Mouse (Mus musculus) hindbrain, embryonic 10.5 days (tissue): ENCODE results near the gene Gm21190. TPM values are rescaled to one million over a fixed set of nuclear protein-coding genes. Genes with fewer than 3 reads are reported as not detected.
"Not testable (repeated sequence)": the region's sequence is repeated elsewhere in the genome, so short reads cannot be mapped to it uniquely, and the experiment has no call there.

ENCODE experiments used
- DNase-seq: peaks from one replicate; pipeline ENCODE4 v3.0.0-alpha.2; 2017; ENCODE audit warnings: low spot score
- H3K27ac ChIP-seq: fragments of 300-500 bp; sonication (generic); 2 replicates; pipeline ENCODE4 v1.5.1; 2016; ENCODE audit warnings: mild to moderate bottlenecking, moderate library complexity
- H3K27me3 ChIP-seq: fragments of 300-500 bp; sonication (generic); 2 replicates; pipeline ENCODE4 v1.6.1; 2016; ENCODE audit warnings: mild to moderate bottlenecking; ENCODE audit not compliant: poor library complexity, insufficient read depth, severe bottlenecking
- H3K36me3 ChIP-seq: fragments of 300-500 bp; sonication (generic); 2 replicates; pipeline ENCODE4 v1.6.1; 2016; ENCODE audit warnings: mild to moderate bottlenecking, moderate library complexity
- H3K4me1 ChIP-seq: fragments of 300-500 bp; sonication (generic); replicated peaks from 2 replicates; pipeline ENCODE4 v1.6.1; 2016; ENCODE audit warnings: mild to moderate bottlenecking
- H3K4me3 ChIP-seq: fragments of 300-500 bp; sonication (generic); 2 replicates; pipeline ENCODE4 v1.5.1; 2016; ENCODE audit warnings: mild to moderate bottlenecking, moderate library complexity
- H3K9me3 ChIP-seq: fragments of 300-500 bp; sonication (generic); 2 replicates; pipeline ENCODE4 v1.6.1; 2016; ENCODE audit warnings: mild to moderate bottlenecking, moderate library complexity
- WGBS: fragments of 180-500 bp; shearing (Covaris S2); methylation state at CpG from one replicate; pipeline ENCODE4 v1.1.7; 2016; 5-methylcytosine and 5-hydroxymethylcytosine counted together
- polyA plus RNA-seq: library from polyadenylated mRNA; unstranded; fragments of >200 nt; fragmentation: Nextera tagmentation; extraction: Ambion mirVana; gene quantifications from 2 replicates; pipeline ENCODE4 v1.2.1, GENCODE M21; 2016

The Gm21190 gene
- not detected in 2 replicates for polyA plus RNA-seq

DNA sequence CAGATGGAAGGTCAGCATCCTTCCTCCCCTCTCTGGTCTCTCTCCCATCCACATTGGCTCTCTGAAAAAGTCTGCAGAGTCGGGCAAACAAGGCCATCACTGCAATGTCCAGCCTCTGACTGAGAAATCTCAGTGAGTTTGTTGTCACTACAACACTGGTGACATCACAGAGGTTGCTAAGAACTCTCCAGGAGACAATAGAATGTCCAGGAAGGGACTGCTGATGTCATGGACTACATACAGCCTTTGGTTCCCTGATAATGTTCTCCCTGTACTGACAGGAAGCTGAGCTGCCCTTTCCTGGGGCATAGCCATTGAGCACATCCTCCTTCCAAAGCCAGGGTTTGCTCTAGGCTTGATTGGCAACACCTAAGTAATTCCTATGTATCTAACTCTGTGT lies at the start of gene Gm21190:
Gm21190 (minus strand) TSS at position 101 of the 400 bp plus-strand sequence.
- not testable (repeated sequence) for H3K27ac ChIP-seq, H3K27me3 ChIP-seq, H3K4me1 ChIP-seq, H3K36me3 ChIP-seq, H3K4me3 ChIP-seq, DNase-seq
- H3K9me3 ChIP-seq: peaks cover 50% of the 10 kb centered on the region
- 38% methylated on average over 1 of the region's 1 CpGs for WGBS

- H3K4me1 ChIP-seq, DNase-seq, H3K4me3 ChIP-seq, H3K36me3 ChIP-seq, H3K27ac ChIP-seq, H3K27me3 ChIP-seq: not testable (repeated sequence)
- peaks cover 35% of the 10 kb centered on the region for H3K9me3 ChIP-seq
- no CpG with 5 or more reads among the region's 1 CpGs for WGBS
These were observed 48.0 kb upstream of the Gm21190 start, which contains the start of gene Gm21083 for GRCm38 (mm10) chr5:15577033-15577432. Gm21083 (plus strand) TSS chr5:15577333.

DNA sequence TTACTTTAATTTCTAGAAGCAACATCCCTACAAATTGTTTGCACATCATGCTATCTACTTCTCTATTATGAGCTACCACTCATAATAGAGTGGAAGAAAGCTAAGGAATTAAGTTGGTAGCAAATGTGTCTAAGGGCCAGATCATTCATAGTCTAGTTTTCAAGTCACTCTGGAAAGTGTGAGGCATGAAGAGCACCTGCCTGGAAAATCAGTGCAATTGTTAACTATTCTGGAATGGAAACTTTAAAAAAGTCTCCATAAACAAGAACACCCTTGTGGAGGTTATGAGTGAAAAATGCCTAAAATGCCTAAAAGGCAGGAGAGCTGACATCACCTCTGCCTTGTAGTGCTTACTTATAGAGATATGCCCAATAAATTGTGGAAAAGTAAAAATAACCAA lies 44.7 kb upstream of the Gm21190 start:
- not testable (repeated sequence) for H3K4me3 ChIP-seq, DNase-seq, H3K36me3 ChIP-seq, H3K27me3 ChIP-seq, H3K4me1 ChIP-seq, H3K27ac ChIP-seq
- peaks cover 43% of the 10 kb centered on the region for H3K9me3 ChIP-seq

DNA sequence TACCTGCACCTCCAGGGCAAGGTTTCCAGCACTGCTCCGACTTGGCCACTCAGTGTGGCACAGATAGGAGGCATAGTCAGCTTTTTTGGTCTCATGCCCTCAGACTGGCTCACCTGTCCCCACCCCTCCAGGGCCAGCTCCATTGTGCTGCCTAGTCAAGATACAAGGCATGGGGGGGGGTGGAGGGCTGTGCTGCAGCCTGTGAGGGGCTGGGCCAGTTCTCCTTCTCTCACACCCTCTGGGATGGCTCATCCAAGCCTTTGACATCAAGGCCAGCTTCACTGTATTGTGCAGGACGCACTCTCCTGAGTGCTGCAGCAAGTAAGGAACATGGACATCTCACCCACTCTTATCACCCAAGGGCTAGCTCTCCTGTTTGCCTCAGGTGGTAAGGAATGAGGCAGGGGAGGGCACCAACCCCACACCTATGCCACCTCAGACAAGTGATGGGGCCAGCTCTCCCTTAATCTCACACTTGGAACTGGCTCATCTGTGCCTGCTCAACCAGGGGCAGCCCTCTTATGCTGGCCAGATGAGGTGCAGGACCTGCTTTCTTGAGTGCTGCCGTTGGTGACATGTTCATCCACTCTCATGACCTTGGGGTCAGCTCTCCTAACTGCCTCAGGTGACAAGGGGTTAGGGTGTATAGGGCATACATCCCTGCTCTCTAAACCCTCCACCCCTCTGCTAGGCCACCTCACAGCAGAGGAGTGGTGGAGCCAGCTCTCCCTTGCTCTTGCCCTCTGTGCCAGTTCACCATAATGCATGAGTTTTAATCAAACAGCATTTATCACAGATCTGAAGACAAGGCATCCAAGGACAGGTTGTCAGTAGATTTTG lies 32.6 kb upstream of the Gm21190 start:
- 78% methylated on average over 3 of the region's 3 CpGs for WGBS
- not testable (repeated sequence) for H3K27me3 ChIP-seq, H3K4me1 ChIP-seq, H3K4me3 ChIP-seq, H3K27ac ChIP-seq, DNase-seq, H3K36me3 ChIP-seq
- H3K9me3 ChIP-seq: peaks cover 30% of the 10 kb centered on the region

DNA sequence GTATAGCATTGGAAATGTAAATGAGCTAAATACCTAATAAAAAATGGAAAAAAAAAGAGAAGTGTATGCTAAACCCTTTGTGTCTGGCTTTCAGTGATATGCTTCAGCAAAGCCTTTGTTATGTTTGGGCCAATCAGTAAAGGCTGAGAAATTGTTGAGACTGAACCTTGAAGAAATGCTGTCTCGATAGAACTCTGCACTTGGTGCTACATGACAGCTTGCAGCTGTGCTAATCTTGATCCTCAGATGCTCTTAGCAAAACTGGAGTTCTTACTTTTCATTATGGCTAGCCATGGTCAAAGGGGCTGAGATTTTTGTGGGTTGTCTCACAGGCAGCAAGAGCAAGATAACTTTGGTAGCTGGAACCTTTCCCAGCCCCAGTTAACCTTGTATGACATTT lies 29.6 kb upstream of the Gm21190 start:
- H3K27ac ChIP-seq, H3K4me3 ChIP-seq, H3K27me3 ChIP-seq, H3K4me1 ChIP-seq, DNase-seq, H3K36me3 ChIP-seq: not testable (repeated sequence)
- H3K9me3 ChIP-seq: peaks cover 41% of the 10 kb centered on the region
- WGBS: 78% methylated on average over 1 of the region's 1 CpGs

- 16% methylated on average over 3 of the region's 3 CpGs for whole genome bisulfite sequencing
- DNase-seq, H3K4me1 ChIP-seq, H3K27me3 ChIP-seq, H3K36me3 ChIP-seq, H3K4me3 ChIP-seq, H3K27ac ChIP-seq: not testable (repeated sequence)
- peaks cover 43% of the 10 kb centered on the region for H3K9me3 ChIP-seq
These were observed 20.6 kb upstream of the Gm21190 start for GRCm38 (mm10) chr5:15549606-15550005.

DNA sequence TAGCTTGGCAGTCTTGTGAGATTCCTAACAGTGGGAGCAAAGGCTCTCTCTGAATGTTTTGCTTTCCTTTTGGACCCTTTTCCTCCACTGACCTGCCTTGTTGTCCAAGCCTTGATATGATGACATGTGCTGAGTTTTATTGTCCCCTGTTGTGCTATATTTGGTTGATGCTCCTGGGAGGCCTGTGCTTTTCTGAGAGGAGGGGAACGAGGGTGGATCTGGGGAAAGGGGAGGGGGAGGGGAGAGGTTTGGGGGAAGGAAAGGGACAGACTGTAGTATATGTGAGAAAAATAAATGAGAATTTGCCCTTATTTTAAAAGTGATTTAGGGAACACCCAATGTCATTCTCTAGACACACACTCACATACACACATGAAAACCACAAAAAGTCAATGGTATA lies 20.1 kb upstream of the Gm21190 start:
- not testable (repeated sequence) for H3K4me3 ChIP-seq, H3K36me3 ChIP-seq, H3K27ac ChIP-seq, H3K27me3 ChIP-seq, DNase-seq, H3K4me1 ChIP-seq
- H3K9me3 ChIP-seq: peaks cover 40% of the 10 kb centered on the region
- WGBS: 32% methylated on average over 1 of the region's 1 CpGs

DNA sequence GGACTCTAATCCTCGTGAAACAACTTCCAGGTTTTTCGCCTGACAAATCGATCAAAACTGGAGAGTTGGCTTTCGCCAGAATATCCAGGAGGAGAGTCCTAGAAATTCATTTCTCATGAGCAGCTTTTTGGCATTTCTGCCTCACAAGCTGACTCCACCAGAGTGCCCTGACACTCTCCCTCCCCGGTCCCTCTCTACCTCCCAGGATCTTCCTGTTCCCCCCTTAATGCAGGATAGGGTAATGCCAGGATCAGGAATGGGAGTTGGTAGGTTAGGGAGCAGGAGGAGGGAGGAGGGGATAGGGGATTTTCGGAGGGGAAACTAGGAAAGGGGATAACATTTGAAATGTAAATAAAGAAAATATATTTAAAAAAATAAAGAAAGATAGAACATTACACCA lies 19.6 kb upstream of the Gm21190 start:
- not testable (repeated sequence) for H3K4me1 ChIP-seq, H3K27ac ChIP-seq
- 80% methylated on average over 6 of the region's 6 CpGs for WGBS

GRCm38 (mm10) chr5:15522470-15522869 lies 6.6 kb downstream of the Gm21190 start:
- H3K9me3 ChIP-seq: peaks cover 39% of the 10 kb centered on the region
- DNase-seq, H3K36me3 ChIP-seq, H3K27me3 ChIP-seq, H3K4me1 ChIP-seq, H3K27ac ChIP-seq, H3K4me3 ChIP-seq: not testable (repeated sequence)

More for the DNA sequence above, 19.6 kb upstream of the Gm21190 start:
- not testable (repeated sequence) for H3K27me3 ChIP-seq, DNase-seq, H3K36me3 ChIP-seq, H3K4me3 ChIP-seq
- H3K9me3 ChIP-seq: peaks cover 37% of the 10 kb centered on the region

GRCm38 (mm10) chr5:15522028-15522427 lies 7.0 kb downstream of the Gm21190 start:
- H3K4me1 ChIP-seq, DNase-seq, H3K36me3 ChIP-seq, H3K4me3 ChIP-seq, H3K27ac ChIP-seq, H3K27me3 ChIP-seq: not testable (repeated sequence)
- peaks cover 36% of the 10 kb centered on the region for H3K9me3 ChIP-seq
- 37% methylated on average over 2 of the region's 2 CpGs for WGBS

DNA sequence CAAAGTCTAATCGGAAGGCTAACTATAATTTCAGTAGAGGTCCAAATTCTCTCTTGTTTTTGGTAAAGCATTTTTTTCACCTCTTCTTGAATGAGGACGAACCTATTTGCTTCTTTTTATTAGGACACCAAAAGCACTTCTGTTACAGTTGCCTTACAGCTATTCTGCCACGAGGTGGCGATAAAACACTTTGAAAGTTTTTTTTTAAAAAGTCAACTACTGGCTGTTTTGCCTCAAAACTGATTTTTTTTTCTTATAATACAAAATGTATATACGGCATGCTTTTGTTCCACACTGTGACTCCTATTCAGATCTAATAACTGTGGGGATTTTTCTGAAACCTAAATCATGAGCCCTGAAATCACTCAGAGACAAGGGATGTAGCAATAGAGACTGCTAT lies 8.6 kb downstream of the Gm21190 start:
- H3K4me3 ChIP-seq, H3K27me3 ChIP-seq, H3K4me1 ChIP-seq, H3K36me3 ChIP-seq, DNase-seq, H3K27ac ChIP-seq: not testable (repeated sequence)
- H3K9me3 ChIP-seq: peaks cover 21% of the 10 kb centered on the region
- 22% methylated on average over 5 of the region's 5 CpGs for WGBS

- not testable (repeated sequence) for H3K27ac ChIP-seq, H3K4me3 ChIP-seq, DNase-seq, H3K27me3 ChIP-seq, H3K4me1 ChIP-seq, H3K36me3 ChIP-seq
- peaks cover 31% of the 10 kb centered on the region for H3K9me3 ChIP-seq
- WGBS: 78% methylated on average over 2 of the region's 2 CpGs
These were observed 11.9 kb downstream of the Gm21190 start for GRCm38 (mm10) chr5:15517150-15517549.

DNA sequence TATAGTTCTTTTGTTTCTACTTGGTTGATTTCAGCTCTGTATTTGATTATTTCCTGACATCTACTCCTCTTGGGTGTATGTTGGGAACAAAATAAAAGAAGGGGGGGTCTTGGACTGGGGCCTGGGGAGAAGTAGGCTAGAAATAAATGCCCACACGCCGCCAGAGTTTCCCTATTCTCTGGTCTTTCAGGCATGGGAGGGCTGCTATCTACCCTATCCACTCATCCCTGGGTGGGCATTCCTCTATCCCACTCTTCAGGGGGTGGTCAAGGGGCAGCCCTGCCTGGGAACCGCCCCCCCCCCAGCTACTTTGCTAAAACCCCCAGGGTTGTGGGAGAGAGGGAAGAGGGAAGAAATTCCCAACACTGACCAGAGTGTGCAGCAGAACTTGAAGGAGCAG lies 16.8 kb downstream of the Gm21190 start:
- not testable (repeated sequence) for DNase-seq, H3K36me3 ChIP-seq, H3K4me3 ChIP-seq, H3K4me1 ChIP-seq, H3K27me3 ChIP-seq, H3K27ac ChIP-seq
- peaks cover 48% of the 10 kb centered on the region for H3K9me3 ChIP-seq
- WGBS: 69% methylated on average over 3 of the region's 3 CpGs

- whole genome bisulfite sequencing: 74% methylated on average over 1 of the region's 1 CpGs
- H3K27ac ChIP-seq, DNase-seq, H3K4me1 ChIP-seq, H3K27me3 ChIP-seq, H3K36me3 ChIP-seq, H3K4me3 ChIP-seq: not testable (repeated sequence)
- H3K9me3 ChIP-seq: peaks cover 61% of the 10 kb centered on the region
These were observed 19.1 kb downstream of the Gm21190 start for GRCm38 (mm10) chr5:15509911-15510310.
